Comparison of ENCODE assay signal across 8 mouse cellular contexts in the genomic region with DNA sequence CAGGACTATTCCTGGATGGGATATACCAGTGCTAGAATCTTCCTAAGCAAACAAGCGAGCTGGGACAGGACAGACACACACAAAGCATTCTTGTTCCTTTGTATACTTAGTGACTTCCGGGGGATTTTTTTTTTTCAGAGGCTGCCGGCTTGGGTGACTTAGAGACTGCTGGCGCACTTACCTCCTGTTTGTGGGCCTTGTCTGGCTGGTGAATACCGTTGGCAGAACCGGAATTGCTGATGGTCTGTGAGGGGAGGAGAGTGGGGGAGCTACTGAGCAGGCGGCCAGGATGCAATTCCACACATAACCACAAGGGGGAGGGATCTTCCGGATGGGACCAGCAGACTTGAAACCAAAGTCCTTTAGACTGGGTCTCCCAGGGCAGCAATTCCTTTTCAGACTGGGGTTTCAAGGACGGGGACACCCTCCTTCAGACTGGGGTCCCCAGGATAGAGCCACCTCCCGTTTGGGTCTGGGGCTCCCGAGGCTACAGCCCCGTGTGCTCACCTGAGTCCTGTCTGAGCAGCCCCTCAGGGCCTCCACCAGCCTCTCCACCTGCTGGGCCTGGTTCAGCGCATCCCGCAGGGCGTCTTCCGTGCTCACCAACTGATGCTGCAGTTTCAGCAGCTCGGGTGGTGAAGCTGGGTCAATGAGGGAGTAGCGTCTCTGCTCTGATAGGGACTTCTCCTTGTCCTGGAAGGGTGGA. TPM values are rescaled to one million over a fixed set of nuclear protein-coding genes. Genes with fewer than 3 reads are reported as not detected.
DNase-seq lines count a peak whose midpoint lies in the region; ATAC-seq lines count a peak whose summit lies in the region.

No protein-coding gene starts in this region.

- H3K4me1 ChIP-seq in midbrain, embryonic 10.5 days: peaks cover 7% of the 10 kb centered on the region
- H3K4me1 ChIP-seq in midbrain, embryonic 16.5 days (ENCODE audit: control insufficient read depth, insufficient read depth, low read length): no peaks in the 10 kb centered on the region
- peaks cover 27% of the 10 kb centered on the region for H3K4me1 ChIP-seq in embryonic facial prominence, embryonic 10.5 days
- H3K4me1 ChIP-seq in limb, embryonic 10.5 days: peaks cover 26% of the 10 kb centered on the region
- H3K4me1 ChIP-seq in midbrain, embryonic 15.5 days: no peaks in the 10 kb centered on the region

- 0 out of 2 replicates have a peak, but pooled peaks cover under 1% of the 10 kb centered on the region for H3K9me3 ChIP-seq in midbrain, embryonic 10.5 days (replicated peaks)
- H3K9me3 ChIP-seq in midbrain, embryonic 16.5 days (replicated peaks; ENCODE audit: control insufficient read depth, low read length, poor library complexity, severe bottlenecking): no peaks in the 10 kb centered on the region
- no peaks in the 10 kb centered on the region; the same call in 1 of the 2 replicates for H3K9me3 ChIP-seq in embryonic facial prominence, embryonic 10.5 days
- H3K9me3 ChIP-seq in limb, embryonic 10.5 days (replicated peaks): no peaks in the 10 kb centered on the region
- no peaks in the 10 kb centered on the region for H3K9me3 ChIP-seq in midbrain, embryonic 15.5 days

- DNase-seq in midbrain, embryonic 10.5 days (ENCODE audit: low spot score): peak; percentile 87
- DNase-seq in embryonic facial prominence, embryonic 10.5 days (ENCODE audit: low spot score): peak; percentile 89
- DNase-seq in heart, adult 11 months: peak; percentile 97
- DNase-seq in kidney, adult 11 months: peak; percentile 77
- DNase-seq in limb, embryonic 10.5 days (ENCODE audit: low spot score): peak; percentile 89
- DNase-seq in spleen, postnatal 10 days (ENCODE audit: low spot score in 2 of 2): peak; percentile 75 to 89

- H3K4me3 ChIP-seq in midbrain, embryonic 10.5 days: no peak overlapping the region
- no peak overlapping the region for H3K4me3 ChIP-seq in midbrain, embryonic 16.5 days (ENCODE audit: low read depth, low read length)
- H3K4me3 ChIP-seq in embryonic facial prominence, embryonic 10.5 days: no peak overlapping the region
- H3K4me3 ChIP-seq in limb, embryonic 10.5 days: no peak overlapping the region
- H3K4me3 ChIP-seq in midbrain, embryonic 15.5 days: no peak overlapping the region

- H3K36me3 ChIP-seq in midbrain, embryonic 10.5 days: peaks cover 81% of the 10 kb centered on the region
- H3K36me3 ChIP-seq in midbrain, embryonic 16.5 days (ENCODE audit: control insufficient read depth, insufficient read depth, low read length): peaks cover 39% of the 10 kb centered on the region
- H3K36me3 ChIP-seq in embryonic facial prominence, embryonic 10.5 days (replicated peaks): peaks cover 83% of the 10 kb centered on the region
- peaks cover 79% of the 10 kb centered on the region for H3K36me3 ChIP-seq in limb, embryonic 10.5 days
- H3K36me3 ChIP-seq in midbrain, embryonic 15.5 days (replicated peaks): peaks cover 47% of the 10 kb centered on the region

- H3K4me2 ChIP-seq in midbrain, embryonic 16.5 days (ENCODE audit: low read length): no peak overlapping the region
- H3K4me2 ChIP-seq in midbrain, embryonic 15.5 days: no peak overlapping the region

- 27% methylated on average over 18 of the region's 18 CpGs for WGBS in midbrain, embryonic 10.5 days
- WGBS in midbrain, embryonic 16.5 days: 27% methylated on average over 18 of the region's 18 CpGs
- WGBS in embryonic facial prominence, embryonic 10.5 days: 23% methylated on average over 18 of the region's 18 CpGs
- 27% methylated on average over 18 of the region's 18 CpGs for WGBS in limb, embryonic 10.5 days
- 25% methylated on average over 18 of the region's 18 CpGs for WGBS in midbrain, embryonic 15.5 days

- no peak overlapping the region for H3K9ac ChIP-seq in midbrain, embryonic 16.5 days (ENCODE audit: low read depth, low read length)
- no peak overlapping the region for H3K9ac ChIP-seq in midbrain, embryonic 15.5 days

- H3K27ac ChIP-seq in midbrain, embryonic 10.5 days (replicated peaks): 0 out of 2 replicates have a peak overlapping the region, but pooled peaks have one; percentile 19
- no peak overlapping the region for H3K27ac ChIP-seq in midbrain, embryonic 16.5 days (ENCODE audit: low read length)
- 0 out of 2 replicates have a peak overlapping the region, but pooled peaks have one; percentile 51 for H3K27ac ChIP-seq in embryonic facial prominence, embryonic 10.5 days (replicated peaks)
- peak overlapping the region; percentile 10; the same call in 1 of the 2 replicates for H3K27ac ChIP-seq in limb, embryonic 10.5 days
- H3K27ac ChIP-seq in midbrain, embryonic 15.5 days: peak overlapping the region; percentile 39; the same call in 1 of the 2 replicates

- ATAC-seq in midbrain, embryonic 16.5 days: no peak
- 0 out of 2 replicates have a peak, but pooled peaks have one; percentile 12 for ATAC-seq in midbrain, embryonic 15.5 days (replicated peaks)

- H3K27me3 ChIP-seq in midbrain, embryonic 10.5 days (ENCODE audit: low read depth, poor library complexity, severe bottlenecking): no peaks in the 10 kb centered on the region
- no peaks in the 10 kb centered on the region for H3K27me3 ChIP-seq in midbrain, embryonic 16.5 days (ENCODE audit: control insufficient read depth, insufficient read depth, low read depth, low read length)
- H3K27me3 ChIP-seq in embryonic facial prominence, embryonic 10.5 days (replicated peaks; ENCODE audit: low read depth, poor library complexity, severe bottlenecking): no peaks in the 10 kb centered on the region
- no peaks in the 10 kb centered on the region for H3K27me3 ChIP-seq in limb, embryonic 10.5 days (ENCODE audit: low read depth, poor library complexity, severe bottlenecking)
- H3K27me3 ChIP-seq in midbrain, embryonic 15.5 days (replicated peaks): no peaks in the 10 kb centered on the region

RNA-seq across cellular contexts. Expression of a gene that starts 35.3 kb away (rescaled TPM):
- 96.4 and 109 TPM in 2 replicates for polyA plus RNA-seq in midbrain, embryonic 10.5 days (2016; fragmentation: Nextera tagmentation; extraction: Ambion mirVana)
- 74.3 and 81.5 TPM in 2 replicates for polyA plus RNA-seq in midbrain, embryonic 16.5 days (2015; fragmentation: Nextera tagmentation; extraction: Ambion mirVana)
- 114 and 122 TPM in 2 replicates for polyA plus RNA-seq in embryonic facial prominence, embryonic 10.5 days (2016; fragmentation: Nextera tagmentation; extraction: Ambion mirVana)
- 131 and 153 TPM in 2 replicates for polyA plus RNA-seq in limb, embryonic 10.5 days (2016; fragmentation: Nextera tagmentation; extraction: Ambion mirVana)
- 89.0 and 90.2 TPM in 2 replicates for polyA plus RNA-seq in midbrain, embryonic 15.5 days (2015; fragmentation: Nextera tagmentation; extraction: Ambion mirVana)
